Mouse (Mus musculus): Measurements from ENCODE around the gene Ropn1l.

The Ropn1l gene

GRCm38 (mm10) chr15:31407490-31407889 lies 46.0 kb downstream of the Ropn1l start:
- DNase-seq (ENCODE audit: low read depth, low spot score) = no peak

GRCm38 (mm10) chr15:31406881-31407280 lies 46.7 kb downstream of the Ropn1l start:
- DNase-seq (ENCODE audit: low read depth, low spot score) = no peak

GRCm38 (mm10) chr15:31404346-31404745 lies 49.2 kb downstream of the Ropn1l start:
- DNase-seq (ENCODE audit: low read depth, low spot score) = no peak

GRCm38 (mm10) chr15:31402200-31402892 lies 51.2 kb downstream of the Ropn1l start:
- no peak for DNase-seq (ENCODE audit: low read depth, low spot score)

GRCm38 (mm10) chr15:31400974-31401373 lies 52.6 kb downstream of the Ropn1l start:
- no peak for DNase-seq (ENCODE audit: low read depth, low spot score)

- no peak for DNase-seq (ENCODE audit: low read depth, low spot score)
These were observed 54.8 kb downstream of the Ropn1l start for GRCm38 (mm10) chr15:31398769-31399168.

GRCm38 (mm10) chr15:31397379-31397778 lies 56.2 kb downstream of the Ropn1l start:
- DNase-seq (ENCODE audit: low read depth, low spot score) = no peak

- no peak for DNase-seq (ENCODE audit: low read depth, low spot score)
These were observed 56.8 kb downstream of the Ropn1l start for GRCm38 (mm10) chr15:31396755-31397154.

GRCm38 (mm10) chr15:31395986-31396385 lies 57.6 kb downstream of the Ropn1l start:
- no peak for DNase-seq (ENCODE audit: low read depth, low spot score)

- no peak for DNase-seq (ENCODE audit: low read depth, low spot score)
These were observed 60.1 kb downstream of the Ropn1l start for GRCm38 (mm10) chr15:31393402-31393801.

- DNase-seq (ENCODE audit: low read depth, low spot score) = no peak
These were observed 60.8 kb downstream of the Ropn1l start for GRCm38 (mm10) chr15:31392705-31393104.

- no peak for DNase-seq (ENCODE audit: low read depth, low spot score)
These were observed 61.4 kb downstream of the Ropn1l start for GRCm38 (mm10) chr15:31392135-31392534.

Measured in CD4-positive, CD25-positive, alpha-beta regulatory T cell, adult 2 months (primary cell).